Mouse (Mus musculus): ENCODE measurements around the gene Nckap5.

Gene Nckap5

GRCm38 (mm10) chr1:126360531-126361220 is 469.9 kb downstream of the Nckap5 start:
- POLR2A ChIA-PET: interaction anchor here in 1 of 4 experiments (1.0 kb wide), 1 partner anchor 13 kb away, joined by 3 read pairs; no protein-coding TSS in a partner anchor

GRCm38 (mm10) chr1:126360111-126360510 is 470.5 kb downstream of the Nckap5 start:
- ChIA-PET POLR2A (no interaction called here), CTCF (no interaction called here)

More at GRCm38 (mm10) chr1:126360531-126361220, 469.9 kb downstream of the Nckap5 start:
- CTCF ChIA-PET: no interaction called here

GRCm38 (mm10) chr1:126341806-126342205 is 488.8 kb downstream of the Nckap5 start:
- ChIA-PET CTCF (no interaction called here), POLR2A (no interaction called here)

GRCm38 (mm10) chr1:126339250-126339649 is 491.3 kb downstream of the Nckap5 start:
- POLR2A ChIA-PET: no interaction called here
- CTCF ChIA-PET: no interaction called here

- ChIA-PET CTCF (no interaction called here), POLR2A (interaction anchor here in 1 of 4 experiments (0.6 kb wide), 1 partner anchor 571 kb away, joined by 4 read pairs; no protein-coding TSS in a partner anchor)
Observed at GRCm38 (mm10) chr1:126334202-126334601, 496.4 kb downstream of the Nckap5 start.

GRCm38 (mm10) chr1:126332026-126332425 is 498.6 kb downstream of the Nckap5 start:
- ChIA-PET CTCF (no interaction called here), POLR2A (interaction anchor here in 1 of 4 experiments (0.6 kb wide), 1 partner anchor 565 kb away, joined by 7 read pairs; no protein-coding TSS in a partner anchor)

GRCm38 (mm10) chr1:126320696-126321095 is 509.9 kb downstream of the Nckap5 start:
- CTCF ChIA-PET: no interaction called here
- POLR2A ChIA-PET: no interaction called here

GRCm38 (mm10) chr1:126317874-126318607 is 512.6 kb downstream of the Nckap5 start:
- ChIA-PET POLR2A (no interaction called here), CTCF (interaction anchor here in 2 of 4 experiments (0.5 to 0.6 kb wide), 2 partner anchors 407 to 648 kb away, joined by 3 read pairs; no protein-coding TSS in a partner anchor)

- POLR2A ChIA-PET: no interaction called here
Observed at GRCm38 (mm10) chr1:126317345-126317744, 513.3 kb downstream of the Nckap5 start.

GRCm38 (mm10) chr1:126316866-126317265 is 513.7 kb downstream of the Nckap5 start:
- POLR2A ChIA-PET: no interaction called here

More at GRCm38 (mm10) chr1:126317345-126317744, 513.3 kb downstream of the Nckap5 start:
- CTCF ChIA-PET: interaction anchor here in 1 of 4 experiments (0.5 kb wide), 1 partner anchor 649 kb away, joined by 3 read pairs; no protein-coding TSS in a partner anchor

GRCm38 (mm10) chr1:126301129-126301528 is 529.5 kb downstream of the Nckap5 start:
- ChIA-PET CTCF (interaction anchor here in 1 of 4 experiments (0.6 kb wide), 1 partner anchor 83 kb away, joined by 14 read pairs; no protein-coding TSS in a partner anchor), POLR2A (no interaction called here)

More at GRCm38 (mm10) chr1:126316866-126317265, 513.7 kb downstream of the Nckap5 start:
- CTCF ChIA-PET: no interaction called here

- ChIA-PET POLR2A (no interaction called here), CTCF (no interaction called here)
Observed at GRCm38 (mm10) chr1:126264931-126265330, 565.7 kb downstream of the Nckap5 start.

GRCm38 (mm10) chr1:126254364-126254763 is 576.2 kb downstream of the Nckap5 start:
- ChIA-PET POLR2A (no interaction called here), CTCF (no interaction called here)

- CTCF ChIA-PET: no interaction called here
Observed at GRCm38 (mm10) chr1:126253934-126254333, 576.7 kb downstream of the Nckap5 start.

GRCm38 (mm10) chr1:126233196-126233595 is 597.4 kb downstream of the Nckap5 start:
- ChIA-PET POLR2A (no interaction called here), CTCF (no interaction called here)

More at GRCm38 (mm10) chr1:126253934-126254333, 576.7 kb downstream of the Nckap5 start:
- POLR2A ChIA-PET: no interaction called here

GRCm38 (mm10) chr1:126231199-126231598 is 599.4 kb downstream of the Nckap5 start:
- ChIA-PET POLR2A (no interaction called here), CTCF (no interaction called here)

- CTCF ChIA-PET: no interaction called here
- POLR2A ChIA-PET: interaction anchor here in 1 of 4 experiments (1.0 kb wide), 1 partner anchor 16 kb away, joined by 4 read pairs; no protein-coding TSS in a partner anchor
Observed at GRCm38 (mm10) chr1:126210212-126210611, 620.4 kb downstream of the Nckap5 start.

GRCm38 (mm10) chr1:126209743-126210142 is 620.9 kb downstream of the Nckap5 start:
- CTCF ChIA-PET: no interaction called here
- POLR2A ChIA-PET: interaction anchor here in 2 of 4 experiments (1.0 to 1.2 kb wide), 2 partner anchors 16 to 18 kb away, joined by 3 to 4 read pairs; no protein-coding TSS in a partner anchor

GRCm38 (mm10) chr1:126209131-126209530 is 621.5 kb downstream of the Nckap5 start:
- CTCF ChIA-PET: no interaction called here
- POLR2A ChIA-PET: interaction anchor here in 2 of 4 experiments (0.6 to 1.2 kb wide), 3 partner anchors 17 to 351 kb away, joined by 3 to 4 read pairs (median 3); no protein-coding TSS in a partner anchor

- POLR2A ChIA-PET: no interaction called here
- CTCF ChIA-PET: no interaction called here
Observed at GRCm38 (mm10) chr1:126196937-126197336, 633.7 kb downstream of the Nckap5 start.
